Mouse (Mus musculus) forebrain, embryonic 10.5 days (tissue): Measurements from ENCODE around the gene Gm10031. TPM values are rescaled to one million over a fixed set of nuclear protein-coding genes. Genes with fewer than 3 reads are reported as not detected.
"Not testable (repeated sequence)": the region's sequence is repeated elsewhere in the genome, so short reads cannot be mapped to it uniquely, and the experiment has no call there.

Experiments
- DNase-seq: peaks from one replicate; pipeline ENCODE4 v3.0.0-alpha.2; 2017; ENCODE audit warnings: low spot score; ENCODE audit errors: extremely low spot score
- H3K27ac ChIP-seq: fragments of 300-500 bp; sonication (generic); 2 replicates; pipeline ENCODE4 v1.5.1; 2016; ENCODE audit warnings: mild to moderate bottlenecking
- H3K27me3 ChIP-seq: fragments of 300-500 bp; sonication (generic); 2 replicates; pipeline ENCODE4 v1.6.1; 2016; ENCODE audit warnings: mild to moderate bottlenecking; ENCODE audit not compliant: poor library complexity, severe bottlenecking
- H3K36me3 ChIP-seq: fragments of 300-500 bp; sonication (generic); replicated peaks from 2 replicates; pipeline ENCODE4 v1.6.1; 2016; ENCODE audit warnings: mild to moderate bottlenecking, moderate library complexity
- H3K4me1 ChIP-seq: fragments of 300-500 bp; sonication (generic); 2 replicates; pipeline ENCODE4 v1.6.1; 2016
- H3K4me3 ChIP-seq: fragments of 300-500 bp; sonication (generic); 2 replicates; pipeline ENCODE4 v1.5.1; 2016; ENCODE audit warnings: mild to moderate bottlenecking, moderate library complexity
- H3K9me3 ChIP-seq: fragments of 300-500 bp; sonication (generic); 2 replicates; pipeline ENCODE4 v1.6.1; 2016; ENCODE audit warnings: mild to moderate bottlenecking, moderate library complexity
- WGBS: fragments of 180-500 bp; shearing (Covaris S2); methylation state at CpG from one replicate; pipeline ENCODE4 v1.1.7; 2016; 5-methylcytosine and 5-hydroxymethylcytosine counted together
- polyA plus RNA-seq: library from polyadenylated mRNA; unstranded; fragments of >200 nt; fragmentation: Nextera tagmentation; extraction: Ambion mirVana; gene quantifications from 2 replicates; pipeline ENCODE4 v1.2.1, GENCODE M21; 2016

Gene Gm10031
- polyA plus RNA-seq, result 0.20 and 0.56 TPM in 2 replicates

DNA sequence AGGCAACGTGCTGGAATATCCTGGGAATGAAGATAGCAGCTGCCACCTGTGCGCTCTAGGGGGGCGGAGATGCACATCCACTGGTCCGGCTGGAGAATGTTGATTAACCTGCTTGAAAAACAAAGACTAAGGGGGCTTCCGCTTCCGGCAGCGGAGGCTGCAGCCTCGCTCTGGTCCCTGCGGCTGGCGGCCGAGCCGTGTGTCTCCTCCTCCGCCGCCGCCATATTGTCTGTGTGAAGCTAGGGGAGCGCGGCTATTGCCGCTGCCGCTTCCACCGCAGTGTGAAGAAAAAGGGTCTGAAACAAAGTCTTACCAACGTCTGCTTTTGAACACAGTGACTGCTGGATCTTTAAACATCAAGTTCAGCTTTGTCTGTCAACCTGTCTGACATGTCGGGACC lies at the start of gene Gm10031:
TSS of gene Gm10031 (plus strand) at position 171 of the 400 bp plus-strand sequence.
- WGBS, result 95% methylated on average over 22 of the region's 22 CpGs
- H3K36me3 ChIP-seq, H3K4me3 ChIP-seq, H3K9me3 ChIP-seq, H3K27ac ChIP-seq, H3K4me1 ChIP-seq, H3K27me3 ChIP-seq, DNase-seq: not testable (repeated sequence)

DNA sequence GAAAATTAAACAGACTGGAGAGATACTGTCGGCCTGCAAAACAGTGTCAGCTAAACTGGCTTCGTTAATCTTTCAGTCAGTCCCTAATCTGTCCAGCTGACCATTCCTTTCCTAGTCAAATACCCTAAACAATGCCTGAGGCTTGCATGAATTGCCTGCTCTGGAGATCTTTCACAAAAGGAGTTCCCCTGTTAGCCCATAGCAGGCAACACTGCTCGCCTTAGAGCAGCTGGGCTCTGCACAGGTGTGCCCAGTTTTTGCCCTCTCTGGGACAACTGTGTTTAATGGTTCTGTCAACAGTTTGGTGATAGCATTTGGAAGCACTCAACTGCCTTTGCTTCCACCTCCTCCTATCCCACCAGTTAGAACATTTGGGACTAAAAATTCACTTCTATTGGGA lies 49.0 kb upstream of the Gm10031 start:
- peaks cover under 1% of the 10 kb centered on the region; the same call in 1 of the 2 replicates for H3K9me3 ChIP-seq
- H3K4me1 ChIP-seq, result peaks cover 48% of the 10 kb centered on the region
- no peak overlapping the region for H3K4me3 ChIP-seq
- H3K27ac ChIP-seq, result no peak overlapping the region
- DNase-seq, result no peak
- peaks cover 13% of the 10 kb centered on the region for H3K36me3 ChIP-seq
- 0 out of 2 replicates have a peak, but pooled peaks cover 7% of the 10 kb centered on the region for H3K27me3 ChIP-seq
- WGBS, result 17% methylated on average over 3 of the region's 3 CpGs

DNA sequence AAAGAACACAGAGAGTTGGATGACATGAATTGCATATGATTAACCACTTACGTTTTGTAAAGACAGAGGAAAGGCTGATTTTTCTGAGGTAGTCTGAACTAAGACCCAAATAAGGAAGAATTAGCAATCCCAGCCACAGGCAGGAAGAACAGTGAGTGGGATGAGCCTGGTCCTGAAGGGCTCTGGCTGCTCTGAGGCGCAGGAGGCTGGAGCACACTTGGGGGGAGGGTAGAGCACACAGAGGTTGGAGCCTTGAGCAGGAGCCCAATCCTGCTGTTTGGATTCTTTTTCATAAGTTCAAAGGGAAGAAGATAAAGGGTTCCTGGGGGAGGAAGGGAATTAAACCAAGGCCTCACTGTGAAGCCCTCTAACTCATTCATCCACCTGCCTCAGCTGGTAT lies 47.8 kb upstream of the Gm10031 start:
- 0 out of 2 replicates have a peak, but pooled peaks cover 7% of the 10 kb centered on the region for H3K27me3 ChIP-seq
- no peak for DNase-seq
- 22% methylated on average over 2 of the region's 2 CpGs for WGBS

DNA sequence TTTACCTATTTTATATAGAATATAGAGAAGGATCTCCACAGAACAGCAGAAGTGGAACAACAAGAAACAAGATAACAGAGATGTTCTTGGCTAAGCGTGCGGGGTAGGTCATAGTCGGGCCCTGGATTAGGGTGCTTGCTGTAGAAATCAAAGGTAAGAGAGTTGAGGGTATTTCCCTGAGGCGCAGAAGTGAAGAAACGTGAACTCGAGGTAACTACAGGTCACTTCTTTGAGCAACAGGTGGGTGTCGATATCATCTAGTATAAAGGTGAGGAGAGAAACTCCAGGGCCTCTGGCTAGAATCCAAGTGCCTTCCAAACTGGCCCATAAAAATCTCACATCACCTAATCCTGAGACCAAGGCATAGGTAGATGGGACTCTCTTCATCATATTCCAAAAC lies 47.3 kb upstream of the Gm10031 start:
- no peak for DNase-seq
- Histone ChIP-seq H3K27ac (no peak overlapping the region), H3K27me3 (0 out of 2 replicates have a peak, but pooled peaks cover 7% of the 10 kb centered on the region), H3K4me3 (no peak overlapping the region), H3K4me1 (peaks cover 41% of the 10 kb centered on the region), H3K9me3 (no peaks in the 10 kb centered on the region), H3K36me3 (0 out of 2 replicates have a peak, but pooled peaks cover under 1% of the 10 kb centered on the region)
- WGBS, result 29% methylated on average over 7 of the region's 7 CpGs

More for the DNA sequence above, 47.8 kb upstream of the Gm10031 start:
- no peaks in the 10 kb centered on the region for H3K9me3 ChIP-seq
- no peak overlapping the region for H3K4me3 ChIP-seq
- no peak overlapping the region for H3K27ac ChIP-seq
- H3K4me1 ChIP-seq, result peaks cover 44% of the 10 kb centered on the region
- 0 out of 2 replicates have a peak, but pooled peaks cover 2% of the 10 kb centered on the region for H3K36me3 ChIP-seq

DNA sequence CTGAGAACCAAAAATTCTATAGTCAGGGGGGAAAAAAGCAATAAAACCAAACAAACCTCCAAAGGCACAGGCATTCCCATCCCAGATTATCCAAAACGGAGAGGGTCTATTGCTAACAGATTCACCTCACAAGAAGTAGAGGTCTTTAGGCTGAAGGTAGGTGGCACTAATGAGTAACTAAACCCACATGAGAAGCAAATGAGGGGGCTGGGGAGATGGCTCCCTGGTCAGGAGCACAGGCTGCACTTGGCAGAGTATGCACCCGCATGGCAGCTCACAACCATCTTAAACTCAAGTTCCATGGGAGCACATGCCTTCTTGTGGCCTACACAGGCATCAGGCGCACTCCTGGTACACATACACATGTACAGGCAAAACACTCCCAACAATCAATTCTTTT lies 42.0 kb upstream of the Gm10031 start:
- H3K27ac ChIP-seq, result no peak overlapping the region
- H3K27me3 ChIP-seq, result 0 out of 2 replicates have a peak, but pooled peaks cover 7% of the 10 kb centered on the region
- no peak overlapping the region for H3K4me3 ChIP-seq
- no peaks in the 10 kb centered on the region for H3K9me3 ChIP-seq
- WGBS, result 87% methylated on average over 3 of the region's 3 CpGs
- no peak for DNase-seq
- no peaks in the 10 kb centered on the region for H3K36me3 ChIP-seq
- no peaks in the 10 kb centered on the region for H3K4me1 ChIP-seq

DNA sequence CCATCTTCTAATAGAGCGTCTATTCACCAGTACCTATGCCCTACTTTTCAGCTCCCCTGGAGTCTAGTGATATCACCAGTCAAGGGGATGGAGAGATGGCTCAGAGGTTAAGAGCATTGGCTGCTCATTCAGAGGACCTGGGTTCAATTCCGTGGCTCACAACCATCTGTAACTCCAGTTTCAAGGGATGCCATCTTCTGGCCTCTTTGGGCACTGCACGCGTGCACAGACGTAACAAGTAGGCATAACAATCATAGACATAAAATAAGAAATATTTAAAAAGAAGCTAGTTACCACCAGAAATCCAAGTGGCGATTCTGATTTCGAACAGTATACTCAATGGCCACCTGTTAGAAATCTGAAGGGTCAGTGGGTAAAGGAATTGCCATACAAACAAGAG lies 36.3 kb upstream of the Gm10031 start:
- Histone ChIP-seq H3K9me3 (no peaks in the 10 kb centered on the region), H3K4me3 (no peak overlapping the region), H3K4me1 (no peaks in the 10 kb centered on the region), H3K27ac (no peak overlapping the region), H3K27me3 (no peaks in the 10 kb centered on the region), H3K36me3 (no peaks in the 10 kb centered on the region)
- WGBS, result 94% methylated on average over 7 of the region's 7 CpGs
- no peak for DNase-seq

DNA sequence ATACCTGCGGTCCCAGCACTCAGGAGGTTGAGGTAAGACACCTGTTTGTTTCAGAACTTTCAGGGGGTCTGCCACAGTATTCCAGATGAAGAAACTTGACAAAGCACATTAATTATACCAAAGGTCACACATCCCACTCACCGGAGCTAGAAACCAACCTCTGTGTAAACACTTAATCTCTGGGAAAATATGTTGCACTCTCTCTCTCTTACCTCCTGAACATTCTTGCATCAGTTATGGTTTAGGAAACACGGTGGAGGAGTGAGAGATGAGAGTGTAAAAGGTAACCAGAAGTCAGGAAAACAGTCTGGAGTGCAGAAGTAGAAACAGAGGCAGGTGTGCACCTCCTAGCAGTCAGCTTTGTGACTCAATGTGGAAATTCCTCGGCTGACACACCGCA lies 35.8 kb upstream of the Gm10031 start:
- Histone ChIP-seq H3K9me3 (no peaks in the 10 kb centered on the region), H3K27me3 (no peaks in the 10 kb centered on the region), H3K27ac (no peak overlapping the region), H3K36me3 (no peaks in the 10 kb centered on the region), H3K4me1 (no peaks in the 10 kb centered on the region), H3K4me3 (no peak overlapping the region)
- DNase-seq, result no peak
- WGBS, result 92% methylated on average over 5 of the region's 5 CpGs

DNA sequence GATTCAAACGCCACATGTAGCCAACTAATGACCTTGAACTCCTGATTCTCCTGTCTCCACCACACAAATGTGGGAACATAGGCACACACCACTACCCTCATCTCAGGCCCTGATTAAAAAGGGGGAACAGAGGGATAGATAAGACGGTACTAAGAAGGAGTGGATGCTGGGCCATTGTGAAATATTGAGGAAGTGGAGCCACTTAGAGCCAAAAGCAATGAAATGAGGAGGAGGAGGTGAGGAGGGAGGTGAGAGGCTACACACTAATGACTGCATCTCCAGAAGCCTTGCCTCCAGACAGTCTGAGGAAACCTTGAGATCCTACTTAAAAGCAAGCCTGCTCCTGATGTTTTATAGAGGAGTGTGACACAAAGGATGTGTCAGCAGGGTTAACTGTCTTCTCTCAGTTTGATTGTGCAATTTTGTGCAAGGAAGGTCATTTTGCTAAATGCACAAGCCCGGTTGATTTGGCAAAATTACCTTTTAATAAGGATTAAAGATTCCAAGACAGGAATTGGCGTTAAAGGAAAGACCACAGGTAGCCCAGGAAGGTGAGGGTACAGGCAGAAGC lies 32.5 kb upstream of the Gm10031 start:
- H3K36me3 ChIP-seq, result no peaks in the 10 kb centered on the region
- no peak overlapping the region for H3K27ac ChIP-seq
- no peak for DNase-seq
- H3K4me1 ChIP-seq, result no peaks in the 10 kb centered on the region
- 87% methylated on average over 4 of the region's 4 CpGs for WGBS
- no peak overlapping the region for H3K4me3 ChIP-seq
- no peaks in the 10 kb centered on the region for H3K27me3 ChIP-seq
- no peaks in the 10 kb centered on the region for H3K9me3 ChIP-seq

DNA sequence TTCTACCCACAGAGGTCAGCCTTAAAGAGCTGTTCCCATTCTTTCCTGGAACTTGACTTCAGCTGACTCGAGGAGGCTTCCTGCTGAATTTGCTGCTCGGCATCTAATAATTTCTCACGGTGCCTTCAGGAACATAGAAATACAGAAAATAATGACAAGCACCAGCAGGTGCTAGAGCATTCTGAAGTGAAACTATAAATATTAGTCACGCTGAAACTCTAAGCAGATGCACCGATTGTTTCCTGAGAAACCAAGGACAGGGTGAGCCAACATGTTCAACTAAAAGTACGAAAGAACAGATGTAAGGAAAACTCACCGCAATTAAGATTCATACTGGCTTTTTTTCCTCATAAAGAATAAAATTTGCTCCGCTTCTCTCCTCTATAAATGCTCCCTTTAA lies 28.8 kb upstream of the Gm10031 start:
- no peak for DNase-seq
- Histone ChIP-seq H3K4me3 (no peak overlapping the region), H3K27me3 (no peaks in the 10 kb centered on the region), H3K27ac (no peak overlapping the region), H3K9me3 (no peaks in the 10 kb centered on the region), H3K4me1 (no peaks in the 10 kb centered on the region), H3K36me3 (no peaks in the 10 kb centered on the region)
- 90% methylated on average over 8 of the region's 8 CpGs for WGBS

DNA sequence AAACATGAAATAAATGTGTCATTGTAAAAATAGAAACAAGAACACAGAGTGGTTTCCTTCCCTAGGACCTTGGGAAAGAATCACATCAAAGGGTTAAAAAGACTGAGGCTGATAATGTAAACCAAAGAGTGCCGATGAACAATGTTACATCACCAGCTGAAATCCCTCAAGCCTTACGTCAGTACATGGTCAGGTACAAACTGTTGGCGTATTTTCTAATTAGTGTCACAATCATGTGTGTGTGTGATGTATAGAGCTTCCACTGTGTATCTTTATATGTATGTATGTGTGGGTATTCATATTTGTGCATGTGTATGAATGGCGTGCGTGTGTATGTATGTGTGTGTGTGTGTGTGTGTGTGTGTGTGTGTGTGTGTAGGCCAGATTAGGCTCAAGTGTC lies 26.9 kb upstream of the Gm10031 start:
- H3K4me3 ChIP-seq, result no peak overlapping the region
- no peaks in the 10 kb centered on the region for H3K9me3 ChIP-seq
- 82% methylated on average over 5 of the region's 5 CpGs for WGBS
- H3K27ac ChIP-seq, result no peak overlapping the region
- no peaks in the 10 kb centered on the region for H3K27me3 ChIP-seq
- no peaks in the 10 kb centered on the region for H3K36me3 ChIP-seq
- no peaks in the 10 kb centered on the region for H3K4me1 ChIP-seq
- no peak for DNase-seq

DNA sequence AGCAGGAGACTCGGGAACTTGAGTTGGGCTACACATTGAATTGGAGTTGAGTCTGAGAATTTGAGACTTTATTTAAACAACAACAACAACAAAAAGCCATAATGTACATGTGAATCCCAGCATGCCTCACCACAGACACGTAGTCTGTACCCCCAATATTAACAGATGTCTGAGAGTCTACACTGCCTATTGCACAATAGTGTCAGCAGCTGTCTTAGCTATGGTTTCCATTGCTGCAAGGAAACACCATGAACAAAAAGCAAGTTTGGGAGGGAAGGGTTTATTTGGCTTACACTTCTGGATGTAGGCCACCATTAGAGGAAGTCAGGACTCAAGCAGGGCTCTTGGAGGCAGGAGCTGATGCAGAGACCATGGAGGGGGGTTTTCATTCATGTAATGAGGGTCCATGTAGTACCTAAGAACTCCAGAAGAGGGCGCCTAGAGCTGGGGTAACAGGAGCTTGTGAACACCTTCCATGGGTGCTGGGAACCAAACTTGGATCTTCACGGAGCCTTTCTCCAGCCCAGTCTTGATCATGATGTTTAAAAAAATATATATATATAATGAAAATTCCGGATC lies 18.8 kb upstream of the Gm10031 start:
- Histone ChIP-seq H3K9me3 (no peaks in the 10 kb centered on the region), H3K27ac (no peak overlapping the region), H3K4me1 (no peaks in the 10 kb centered on the region), H3K27me3 (no peaks in the 10 kb centered on the region), H3K36me3 (no peaks in the 10 kb centered on the region), H3K4me3 (no peak overlapping the region)
- WGBS, result 76% methylated on average over 5 of the region's 5 CpGs
- no peak for DNase-seq

DNA sequence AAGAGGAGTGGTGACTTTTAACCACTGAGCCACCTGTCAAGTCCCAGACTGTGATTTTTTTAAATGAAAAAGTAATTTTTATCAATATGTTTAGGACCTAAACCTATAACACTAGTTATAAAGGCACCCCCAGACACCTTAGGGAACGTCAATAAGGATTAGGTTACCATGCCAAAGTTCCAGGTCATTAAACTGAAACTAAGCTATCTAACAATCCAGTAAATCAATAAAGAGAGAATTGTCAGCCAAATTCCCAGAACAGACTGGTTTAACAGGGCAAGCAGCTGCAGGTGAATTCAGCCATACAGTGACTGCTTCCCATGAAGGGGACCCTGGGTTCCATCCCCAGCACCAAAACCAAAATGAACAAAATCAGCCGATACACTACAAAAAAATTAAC lies 17.9 kb upstream of the Gm10031 start:
- H3K9me3 ChIP-seq, result no peaks in the 10 kb centered on the region
- H3K27me3 ChIP-seq, result no peaks in the 10 kb centered on the region
- no peaks in the 10 kb centered on the region for H3K36me3 ChIP-seq
- no peak overlapping the region for H3K27ac ChIP-seq
- no peak overlapping the region for H3K4me3 ChIP-seq
- no peak for DNase-seq
- H3K4me1 ChIP-seq, result no peaks in the 10 kb centered on the region
- WGBS, result 80% methylated on average over 2 of the region's 2 CpGs

DNA sequence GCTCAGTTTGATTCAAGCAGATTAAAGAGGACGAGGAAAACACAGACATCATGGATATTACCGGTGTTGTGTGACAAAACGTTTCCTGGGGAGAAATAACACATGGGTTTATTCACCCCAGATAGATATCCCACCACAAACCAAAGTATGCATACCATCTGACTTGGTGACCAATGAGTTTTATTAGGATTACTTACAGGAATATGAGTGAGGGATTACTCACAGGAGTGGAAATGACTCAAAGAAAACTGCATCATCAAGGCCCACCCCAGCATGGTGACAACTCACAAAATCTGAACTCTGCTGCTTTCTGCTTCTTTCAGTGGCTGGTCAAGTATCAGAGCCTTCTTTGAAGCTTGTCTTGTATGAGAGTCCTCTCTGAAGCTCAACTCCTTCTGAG lies 16.1 kb upstream of the Gm10031 start:
- Histone ChIP-seq H3K27me3 (no peaks in the 10 kb centered on the region), H3K36me3 (no peaks in the 10 kb centered on the region), H3K4me1 (no peaks in the 10 kb centered on the region), H3K9me3 (no peaks in the 10 kb centered on the region), H3K4me3 (no peak overlapping the region), H3K27ac (no peak overlapping the region)
- WGBS, result 86% methylated on average over 3 of the region's 3 CpGs
- no peak for DNase-seq
